Comparison of ENCODE assay signal across 17 mouse cellular contexts in genomic region chr12:116586167-116586566, GRCm38 (mm10).
"Had no signal": no experiment of that assay in that cellular context is flagged by ENCODE, and none has a peak within 500 bp of the region (broad histone marks: within the 10 kb centered on the region; RNA-seq: fewer than 3 reads in every experiment).

No protein-coding gene starts in this region.

- H3K4me2 ChIP-seq: hindbrain, embryonic 15.5 days; limb, embryonic 13.5 days; midbrain, embryonic 11.5 days; neural tube, embryonic 13.5 days had no signal

- H3K27ac ChIP-seq: hindbrain, embryonic 15.5 days; kidney, postnatal 0 days; limb, embryonic 13.5 days; liver, embryonic 14.5 days; macrophage had no signal

- H3K9ac ChIP-seq: hindbrain, embryonic 15.5 days; limb, embryonic 13.5 days; liver, embryonic 14.5 days; neural tube, embryonic 13.5 days had no signal

- DNase-seq: kidney, adult 11 months; kidney, adult 9 months; kidney, postnatal 36 days; retina, postnatal 1 day; right cerebral cortex, postnatal 4 days; spleen, adult 18-20 months; thymus, adult 2 months; thymus, postnatal 25 days had no signal

- H3K27me3 ChIP-seq: hindbrain, embryonic 15.5 days; limb, embryonic 13.5 days; megakaryocyte, embryonic 14.5 days; neural tube, embryonic 13.5 days had no signal

- H3K36me3 ChIP-seq: hindbrain, embryonic 15.5 days; limb, embryonic 13.5 days; neural tube, embryonic 13.5 days had no signal

- ATAC-seq: midbrain, embryonic 16.5 days had no signal

- H3K9me3 ChIP-seq: hindbrain, embryonic 15.5 days; limb, embryonic 13.5 days; megakaryocyte, embryonic 14.5 days; neural tube, embryonic 13.5 days had no signal

- H3K4me3 ChIP-seq: hindbrain, embryonic 15.5 days; limb, embryonic 13.5 days; megakaryocyte, embryonic 14.5 days; neural tube, embryonic 13.5 days had no signal

- H3K4me1 ChIP-seq: megakaryocyte, embryonic 14.5 days had no signal
